Comparison of ENCODE assay signal across 26 mouse cellular contexts in genomic region chr15:78303665-78304233, GRCm38 (mm10).
"Had no signal": no experiment of that assay in that cellular context is flagged by ENCODE, and none has a peak within 500 bp of the region (broad histone marks: within the 10 kb centered on the region; RNA-seq: fewer than 3 reads in every experiment).

No protein-coding gene starts in this region.

- H3K4me3 ChIP-seq: gastrocnemius, adult 2 months; heart, embryonic 10.5 days; heart, embryonic 12.5 days; hindbrain, embryonic 10.5 days; hindbrain, embryonic 12.5 days; kidney, embryonic 15.5 days; limb, embryonic 13.5 days; limb, embryonic 15.5 days; liver, embryonic 13.5 days had no signal

- H3K4me2 ChIP-seq: heart, embryonic 12.5 days; hindbrain, embryonic 12.5 days; hindbrain, embryonic 14.5 days; kidney, embryonic 15.5 days; limb, embryonic 13.5 days; limb, embryonic 15.5 days; liver, embryonic 13.5 days had no signal

- H3K27me3 ChIP-seq: heart, embryonic 12.5 days; hindbrain, embryonic 12.5 days; kidney, embryonic 15.5 days; limb, embryonic 13.5 days; limb, embryonic 15.5 days had no signal

- H3K4me1 ChIP-seq: heart, embryonic 10.5 days; heart, embryonic 12.5 days; hindbrain, embryonic 10.5 days; hindbrain, embryonic 12.5 days; kidney, embryonic 15.5 days; limb, embryonic 13.5 days; limb, embryonic 15.5 days had no signal

- H3K9ac ChIP-seq: heart, embryonic 12.5 days; hindbrain, embryonic 12.5 days; hindbrain, embryonic 14.5 days; kidney, embryonic 15.5 days; limb, embryonic 13.5 days; limb, embryonic 15.5 days; liver, embryonic 13.5 days had no signal

- H3K9me3 ChIP-seq: heart, embryonic 10.5 days; heart, embryonic 12.5 days; hindbrain, embryonic 10.5 days; hindbrain, embryonic 12.5 days; kidney, embryonic 15.5 days; limb, embryonic 13.5 days; limb, embryonic 15.5 days; liver, embryonic 13.5 days had no signal

- H3K36me3 ChIP-seq: heart, embryonic 10.5 days; heart, embryonic 12.5 days; hindbrain, embryonic 10.5 days; hindbrain, embryonic 12.5 days; kidney, embryonic 15.5 days; limb, embryonic 13.5 days; limb, embryonic 15.5 days; liver, embryonic 13.5 days had no signal

- DNase-seq: gastrocnemius, adult 2 months; gastrocnemius, postnatal 10 days; gastrocnemius, postnatal 25 days; heart, adult 18-20 months; heart, postnatal 10 days; heart, postnatal 4 days; kidney, adult 11 months; kidney, adult 2 months; kidney, adult 9 months; kidney, postnatal 14 days; kidney, postnatal 36 days; layer of hippocampus, adult 9-11 months; layer of hippocampus, postnatal 36 days; left cerebral cortex, postnatal 4 days; liver, embryonic 13.5 days had no signal

- ATAC-seq: hindbrain, embryonic 16.5 days; intestine, embryonic 16.5 days had no signal

- H3K27ac ChIP-seq: gastrocnemius, adult 2 months; heart, embryonic 10.5 days; hindbrain, embryonic 10.5 days; hindbrain, embryonic 12.5 days; hindbrain, embryonic 14.5 days; kidney, embryonic 15.5 days; kidney, postnatal 0 days; limb, embryonic 13.5 days; limb, embryonic 15.5 days; liver, embryonic 13.5 days had no signal
